Mouse (Mus musculus): Measurements from ENCODE around the gene R3hdm2.

DNA sequence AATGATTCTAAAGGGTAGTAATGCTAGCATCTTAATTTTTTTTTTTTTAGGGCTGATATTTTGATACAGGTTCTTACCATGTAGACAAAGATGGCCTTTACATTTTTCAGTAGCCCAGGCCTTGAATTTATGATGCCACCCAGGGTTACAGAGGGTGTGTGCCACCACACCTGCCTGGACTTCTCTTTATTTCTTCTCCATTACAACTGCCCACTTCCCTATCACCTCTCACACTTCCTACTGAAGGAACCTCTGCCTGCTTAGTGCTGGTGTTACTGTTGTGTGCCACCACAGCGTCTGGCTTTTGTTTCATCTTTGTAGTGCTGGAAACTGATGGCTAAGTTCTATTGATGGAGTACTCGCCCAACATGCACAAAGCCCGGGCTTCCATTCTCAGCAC lies 19.4 kb upstream of the R3hdm2 start:
- TF ChIP-seq CTCF (conservative IDR thresholded peaks at IDR 0.05; ENCODE audit: insufficient read depth, insufficient read length, low read depth, low read length), result no peak
- no peak for TF ChIP-seq POLR2A (IDR thresholded peaks at IDR 0.05; ENCODE audit: low read depth, low read length)
